Mouse (Mus musculus): ENCODE data around the gene Dlg3.

Dlg3 gene

DNA sequence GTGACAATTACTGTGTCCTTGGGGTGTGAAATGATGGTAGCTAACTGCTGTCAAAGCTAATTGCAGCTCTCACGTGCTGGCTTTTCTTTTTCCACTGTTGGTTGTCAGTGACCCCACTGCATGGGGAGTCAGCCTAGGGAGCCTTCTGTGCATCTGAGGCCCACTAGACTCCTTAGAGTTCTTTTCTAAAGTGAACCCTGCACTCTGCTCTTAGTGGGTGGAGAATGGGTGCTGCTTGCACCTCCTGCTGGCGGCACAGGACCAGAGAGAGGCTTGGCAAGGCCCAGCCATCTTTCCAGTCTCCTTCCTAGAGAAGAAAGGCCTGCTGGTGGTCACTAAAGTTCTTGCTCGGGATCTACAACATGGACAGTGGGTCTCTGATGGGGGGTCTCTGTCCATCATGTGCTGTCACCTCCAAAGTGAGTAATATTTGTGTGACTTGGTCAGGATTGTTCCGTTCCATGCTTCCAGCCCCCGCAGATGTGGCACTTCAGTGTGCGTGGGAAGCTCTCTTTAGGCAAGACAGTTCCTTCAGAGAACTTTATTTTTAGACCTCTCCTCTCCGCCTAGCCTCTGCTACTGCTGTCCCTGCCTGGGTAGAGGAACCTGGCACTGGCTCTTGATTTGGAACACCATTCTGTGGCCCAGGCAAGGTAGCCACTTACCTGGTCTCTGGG lies 30.5 kb downstream of the Dlg3 start:
- DNase-seq, result no peak

DNA sequence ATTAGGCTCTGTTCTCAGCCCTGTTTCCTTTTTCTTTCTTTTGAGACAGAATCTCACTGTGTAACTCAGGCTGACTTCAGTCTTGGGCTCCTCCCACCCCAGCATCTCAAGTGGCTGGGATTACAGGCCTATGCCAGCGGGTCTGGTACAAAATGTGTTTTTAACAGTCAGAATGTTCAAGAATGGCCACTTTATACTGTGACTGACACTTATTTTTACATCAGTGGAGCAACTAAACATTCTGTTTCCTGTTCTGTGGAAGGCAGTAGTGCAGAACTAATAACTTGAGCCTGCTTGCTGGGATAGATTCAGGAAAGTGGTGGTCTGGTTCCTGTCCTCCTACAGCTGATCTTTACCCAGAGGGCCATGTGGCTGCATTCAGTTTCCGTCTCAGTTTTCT lies 33.1 kb downstream of the Dlg3 start:
- no peak for DNase-seq

DNA sequence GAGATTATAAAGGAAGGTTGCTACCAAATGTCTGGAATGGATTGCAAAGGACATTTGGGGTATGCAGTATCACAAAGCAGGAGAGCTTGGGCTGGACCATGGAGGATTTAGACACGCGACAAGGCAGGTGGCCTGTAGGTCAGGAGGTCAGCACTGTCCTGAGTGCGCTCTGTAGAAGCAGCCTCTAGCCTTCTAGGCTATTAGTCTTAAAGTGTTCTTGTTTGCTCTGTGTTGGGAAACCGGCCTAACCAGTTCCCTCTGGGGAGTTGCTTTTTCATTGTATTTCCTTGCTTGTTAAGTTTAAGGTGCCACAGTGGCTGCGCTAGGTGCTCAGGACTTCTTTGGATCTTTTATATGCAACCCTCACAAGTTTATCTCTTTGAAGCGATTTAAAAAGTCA lies 34.5 kb downstream of the Dlg3 start:
- no peak for DNase-seq

DNA sequence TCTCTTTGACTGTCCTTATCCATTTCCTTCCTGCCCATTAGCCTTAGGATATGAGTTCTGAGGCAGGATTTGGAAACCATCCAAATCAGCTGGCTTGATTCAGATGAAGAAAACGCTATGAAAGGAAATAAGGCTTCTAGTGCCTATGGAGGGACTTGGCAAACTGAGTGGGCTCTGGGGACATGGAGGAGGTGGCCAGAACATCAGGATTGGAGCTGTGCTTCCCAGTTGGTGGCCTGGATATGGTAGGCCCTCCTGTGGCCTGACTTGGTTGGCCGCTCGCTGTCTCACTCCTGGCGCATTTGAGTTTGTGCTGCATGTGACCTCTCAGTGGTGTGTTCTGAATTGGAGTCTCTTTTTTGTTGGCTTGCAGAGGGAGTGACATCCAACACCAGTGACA lies 43.6 kb downstream of the Dlg3 start:
- DNase-seq, result no peak

DNA sequence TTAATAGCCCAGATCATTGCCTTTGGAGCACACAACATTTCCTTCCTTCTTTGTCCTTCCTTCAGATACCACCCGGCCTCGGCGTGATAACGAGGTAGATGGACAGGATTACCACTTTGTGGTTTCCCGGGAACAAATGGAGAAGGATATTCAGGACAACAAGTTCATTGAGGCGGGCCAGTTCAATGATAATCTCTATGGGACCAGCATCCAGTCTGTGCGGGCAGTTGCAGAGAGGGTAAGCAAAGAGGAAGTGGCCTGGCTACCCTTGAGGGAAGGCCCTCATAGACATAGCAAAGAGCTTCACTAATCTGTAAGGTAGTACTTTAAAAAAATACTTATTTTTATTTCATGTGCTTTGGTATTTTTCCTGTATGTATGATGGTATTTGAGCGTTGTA lies 46.6 kb downstream of the Dlg3 start:
- DNase-seq, result no peak

DNA sequence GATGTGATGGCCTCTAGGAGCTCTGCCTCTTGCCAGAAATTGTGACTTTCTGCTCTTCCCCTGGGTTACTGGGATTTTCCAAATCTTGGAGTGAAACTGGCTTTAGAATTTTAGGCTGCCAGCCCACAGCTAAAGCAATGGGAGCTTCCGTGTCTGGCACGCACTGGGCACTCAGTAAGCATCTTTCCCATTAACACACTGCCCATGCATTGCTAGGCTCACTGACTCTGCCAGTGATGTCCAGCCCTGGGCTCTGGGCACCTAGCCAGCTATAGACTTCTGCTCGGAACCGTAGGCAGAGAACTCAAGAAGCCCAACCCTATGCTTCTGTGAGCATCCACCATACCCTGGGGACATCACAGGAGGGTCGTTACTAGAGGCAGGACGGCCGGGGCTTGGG lies 48.2 kb downstream of the Dlg3 start:
- no peak for DNase-seq

DNA sequence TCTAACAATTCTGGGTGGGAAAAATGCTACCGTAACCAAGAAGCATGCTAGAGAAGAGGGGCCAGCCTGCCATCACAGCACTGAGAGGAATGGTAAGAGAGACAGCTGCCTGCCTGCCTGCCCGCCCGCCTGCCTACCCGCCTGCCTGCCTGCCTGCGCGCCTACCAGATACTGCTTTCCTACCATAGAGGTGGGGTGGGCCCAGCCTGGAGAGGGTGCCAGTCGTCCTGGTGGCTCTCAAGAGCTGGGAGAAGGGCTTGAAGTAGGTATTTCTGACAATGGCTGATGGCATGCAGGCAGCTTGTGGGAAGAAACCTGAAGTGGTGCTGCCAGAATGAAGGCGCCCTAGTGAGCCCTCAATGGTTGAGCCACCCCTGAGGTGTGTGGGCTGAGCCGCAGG lies 51.2 kb downstream of the Dlg3 start:
- no peak for DNase-seq

DNA sequence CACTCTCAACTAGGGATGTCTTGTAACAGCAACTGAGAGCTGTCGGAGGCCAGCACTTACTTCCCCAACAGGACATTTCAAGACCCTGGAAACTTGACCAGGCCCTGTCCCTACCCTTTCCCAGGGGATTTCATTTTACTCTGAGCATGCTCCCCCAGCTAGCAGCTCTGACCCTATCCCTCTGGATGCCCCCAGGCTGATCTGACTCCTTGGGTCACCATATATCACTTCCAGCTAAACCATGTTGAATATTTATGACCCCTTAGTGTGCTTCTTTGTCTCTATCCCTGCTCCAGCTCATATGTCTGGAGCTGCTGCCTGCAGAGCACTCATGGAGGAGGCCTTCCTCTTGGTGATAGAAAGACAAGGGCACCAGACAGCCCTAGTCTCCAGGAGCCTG lies 53.6 kb downstream of the Dlg3 start:
- DNase-seq, result no peak

DNA sequence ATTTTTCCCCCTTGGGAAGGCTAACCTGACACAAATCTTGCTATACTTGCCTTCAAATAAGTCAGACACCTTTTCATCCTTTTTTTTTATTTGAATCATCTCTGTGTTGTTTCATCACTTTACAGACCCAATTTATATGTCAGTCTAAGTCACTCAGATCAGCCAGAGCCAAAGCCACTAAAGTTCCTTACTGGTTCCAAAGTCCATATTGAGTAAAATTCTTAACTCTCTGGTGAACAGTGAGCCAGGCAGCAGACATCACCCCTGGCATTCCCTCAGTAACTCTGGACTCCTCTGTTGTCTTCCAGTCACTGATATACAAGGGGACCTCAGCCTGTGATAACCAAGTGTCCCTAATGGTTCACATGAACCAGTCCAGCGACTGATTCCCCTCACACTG lies 58.0 kb downstream of the Dlg3 start:
- DNase-seq, result no peak

DNA sequence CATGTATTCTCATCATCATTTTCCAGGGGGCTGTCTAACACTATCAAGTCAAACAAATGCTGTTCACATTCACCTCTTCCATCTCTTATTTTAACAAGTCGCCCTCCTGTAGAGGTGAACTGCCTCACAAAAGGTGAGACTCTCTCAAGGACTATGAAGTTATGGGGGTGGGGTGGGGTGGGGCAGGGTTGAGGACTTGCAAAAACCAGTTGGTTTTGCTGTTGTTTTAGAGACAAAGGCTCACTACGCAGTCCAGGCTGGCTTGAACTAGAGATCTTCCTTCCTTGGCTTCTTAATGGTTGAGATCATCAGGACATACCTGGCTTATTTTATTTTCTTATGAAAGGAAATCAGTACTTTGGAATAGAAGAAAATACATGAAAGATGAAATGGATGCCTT lies 65.3 kb downstream of the Dlg3 start:
- no peak for DNase-seq

DNA sequence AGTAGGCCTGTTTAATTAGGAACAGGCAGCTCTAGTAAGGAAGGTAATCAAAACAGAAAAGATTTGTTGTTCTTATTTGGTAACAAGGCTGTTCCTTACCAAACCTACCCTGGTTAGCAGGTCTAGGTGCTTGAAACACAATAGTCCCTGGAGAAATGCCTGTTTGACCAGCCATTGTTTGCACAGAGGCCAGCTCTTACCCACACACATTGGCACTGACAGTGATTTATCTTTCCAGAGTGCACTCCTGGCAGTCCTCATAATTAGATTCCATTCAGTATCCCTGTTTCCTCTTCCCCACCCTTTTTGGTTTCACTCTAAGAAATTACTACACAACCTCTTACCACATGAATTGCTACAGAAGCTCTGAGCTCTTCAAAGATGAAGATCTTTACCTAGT lies 71.7 kb downstream of the Dlg3 start:
- no peak for DNase-seq

Data from kidney, adult 18-20 months (tissue).